Mouse (Mus musculus) right cerebral cortex, postnatal 36 days (tissue): ENCODE measurements around the gene Usp37.
A peak's percentile ranks its signal among the peaks of the same experiment; 100 is the strongest.

Experiments
- DNase-seq, 2 experiments: peaks; one replicate each; pipeline ENCODE4 v3.0.0; 2022; ENCODE audit warnings: low spot score in 2 of 2, mixed read lengths in 1 of 2

The Usp37 gene

GRCm38 (mm10) chr1:74460273-74460672 lies 83.8 kb downstream of the Usp37 start:
- no peak for DNase-seq

GRCm38 (mm10) chr1:74452611-74453045 lies 91.5 kb downstream of the Usp37 start:
- no peak for DNase-seq

- DNase-seq = no peak
These were observed 99.5 kb downstream of the Usp37 start for GRCm38 (mm10) chr1:74444538-74444937.

- DNase-seq = peak in 1 of 2 experiments; percentile 55
These were observed 104.8 kb downstream of the Usp37 start for GRCm38 (mm10) chr1:74439166-74439876.

GRCm38 (mm10) chr1:74437702-74438427 lies 106.2 kb downstream of the Usp37 start:
- DNase-seq = peak; percentile 25 to 63

- no peak for DNase-seq
These were observed 108.5 kb downstream of the Usp37 start for GRCm38 (mm10) chr1:74435563-74435962.

GRCm38 (mm10) chr1:74434596-74434995 lies 109.5 kb downstream of the Usp37 start:
- DNase-seq = no peak

GRCm38 (mm10) chr1:74433220-74433619 lies 110.9 kb downstream of the Usp37 start:
- DNase-seq = no peak

GRCm38 (mm10) chr1:74425845-74426244 lies 118.2 kb downstream of the Usp37 start:
- no peak for DNase-seq

- DNase-seq = no peak
These were observed 120.9 kb downstream of the Usp37 start for GRCm38 (mm10) chr1:74423147-74423546.

GRCm38 (mm10) chr1:74419440-74419794 lies 124.7 kb downstream of the Usp37 start:
- no peak for DNase-seq

- DNase-seq = no peak
These were observed 125.2 kb downstream of the Usp37 start for GRCm38 (mm10) chr1:74418747-74419439.

- no peak for DNase-seq
These were observed 128.9 kb downstream of the Usp37 start for GRCm38 (mm10) chr1:74415143-74415542.

- DNase-seq = no peak
These were observed 131.4 kb downstream of the Usp37 start for GRCm38 (mm10) chr1:74412711-74413110.

GRCm38 (mm10) chr1:74411753-74412325 lies 132.2 kb downstream of the Usp37 start:
- DNase-seq = no peak

- DNase-seq = no peak
These were observed 135.2 kb downstream of the Usp37 start, which contains the start of gene Vil1 for GRCm38 (mm10) chr1:74408589-74409504. Vil1 (plus strand) TSS chr1:74409376.

GRCm38 (mm10) chr1:74404206-74404605 lies 139.9 kb downstream of the Usp37 start:
- DNase-seq = no peak

GRCm38 (mm10) chr1:74401015-74401702 lies 142.9 kb downstream of the Usp37 start:
- DNase-seq = no peak

GRCm38 (mm10) chr1:74400531-74400930 lies 143.6 kb downstream of the Usp37 start:
- DNase-seq = no peak

- DNase-seq = peak; percentile 36 to 69
These were observed 146.1 kb downstream of the Usp37 start for GRCm38 (mm10) chr1:74397919-74398451.
